In genomic region chr12:110935983-110936620, GRCm38 (mm10) we compare ENCODE assay signal across 9 mouse cellular contexts. TPM values are rescaled to one million over a fixed set of nuclear protein-coding genes. Genes with fewer than 3 reads are reported as not detected.
A peak's percentile ranks its signal among the peaks of the same experiment; 100 is the strongest.
DNase-seq lines count a peak whose midpoint lies in the region; ATAC-seq and TF ChIP-seq lines count a peak whose summit lies in the region.
"Had no signal": no experiment of that assay in that cellular context is flagged by ENCODE, and none has a peak within 500 bp of the region (broad histone marks: within the 10 kb centered on the region; RNA-seq: fewer than 3 reads in every experiment).

No protein-coding gene starts in this region.

- peak; percentile 53 for TF ChIP-seq CTCF in E14TG2a.4 (conservative IDR thresholded peaks at IDR 0.05; ENCODE audit: low read length)
- TF ChIP-seq CTCF in testis, adult 2 months (IDR thresholded peaks at IDR 0.05; ENCODE audit: control insufficient read depth, insufficient read depth, insufficient replicate concordance, low read depth, low read length) = peak; percentile 66; the same call in 1 of the 2 replicates

- H3K9me3 ChIP-seq in E14TG2a.4 (ENCODE audit: low read length) = no peaks in the 10 kb centered on the region
- H3K9me3 ChIP-seq in forebrain, embryonic 11.5 days (ENCODE audit: control insufficient read depth, low read length) = no peaks in the 10 kb centered on the region
- H3K9me3 ChIP-seq in heart, embryonic 15.5 days (replicated peaks) = no peaks in the 10 kb centered on the region
- H3K9me3 ChIP-seq in liver, embryonic 12.5 days (replicated peaks) = no peaks in the 10 kb centered on the region
- no peaks in the 10 kb centered on the region for H3K9me3 ChIP-seq in neural tube, embryonic 14.5 days (ENCODE audit: control insufficient read depth, low read length)

- peak; percentile 65 for DNase-seq in c-Kit-positive CD71-negative TER-119-negative erythroid progenitor cells, embryonic 14.5 days (ENCODE audit: low read depth)
- DNase-seq in forebrain, embryonic 11.5 days (ENCODE audit: low spot score) = peak; percentile 84
- peak; percentile 88 for DNase-seq in kidney, postnatal 14 days

- H3K27ac ChIP-seq in forebrain, embryonic 11.5 days (ENCODE audit: low read depth, low read length) = no peak overlapping the region
- H3K27ac ChIP-seq in heart, embryonic 15.5 days = no peak overlapping the region
- H3K27ac ChIP-seq in liver, embryonic 12.5 days = no peak overlapping the region
- H3K27ac ChIP-seq in neural tube, embryonic 14.5 days (ENCODE audit: low read depth, low read length) = no peak overlapping the region
- no peak overlapping the region for H3K27ac ChIP-seq in testis, adult 2 months (ENCODE audit: control insufficient read depth, insufficient read depth, low read depth, low read length)

- WGBS in forebrain, embryonic 11.5 days = 64% methylated on average over 9 of the region's 9 CpGs
- WGBS in heart, embryonic 15.5 days = 58% methylated on average over 9 of the region's 9 CpGs
- 61% methylated on average over 9 of the region's 9 CpGs for WGBS in liver, embryonic 12.5 days (ENCODE audit: insufficient replicate concordance)
- whole genome bisulfite sequencing in neural tube, embryonic 14.5 days = 63% methylated on average over 9 of the region's 9 CpGs

- peak; percentile 83 for ATAC-seq in forebrain, embryonic 11.5 days (replicated peaks; ENCODE audit: low FRiP score)
- ATAC-seq in heart, embryonic 15.5 days (replicated peaks; ENCODE audit: insufficient number of reproducible peaks, insufficient read depth, low FRiP score, low read depth) = peak; percentile 76
- peak; percentile 86 for ATAC-seq in liver, embryonic 12.5 days
- ATAC-seq in neural tube, embryonic 14.5 days (ENCODE audit: low read depth) = peak; percentile 79

- no peaks in the 10 kb centered on the region for H3K4me1 ChIP-seq in E14TG2a.4 (replicated peaks; ENCODE audit: low read depth, low read length)
- H3K4me1 ChIP-seq in forebrain, embryonic 11.5 days (replicated peaks; ENCODE audit: control insufficient read depth, insufficient read depth, low read length) = no peaks in the 10 kb centered on the region
- H3K4me1 ChIP-seq in heart, embryonic 15.5 days (replicated peaks) = no peaks in the 10 kb centered on the region
- H3K4me1 ChIP-seq in liver, embryonic 12.5 days = peaks cover 14% of the 10 kb centered on the region
- H3K4me1 ChIP-seq in neural tube, embryonic 14.5 days (ENCODE audit: control insufficient read depth, insufficient read depth, low read length) = no peaks in the 10 kb centered on the region; the same call in 1 of the 2 replicates
- no peaks in the 10 kb centered on the region for H3K4me1 ChIP-seq in testis, adult 2 months (ENCODE audit: control insufficient read depth, insufficient read depth, low read length)

- H3K4me3 ChIP-seq in E14TG2a.4 (replicated peaks; ENCODE audit: low read length) = no peak overlapping the region
- H3K4me3 ChIP-seq in forebrain, embryonic 11.5 days (ENCODE audit: low read depth, low read length) = no peak overlapping the region
- no peak overlapping the region for H3K4me3 ChIP-seq in heart, embryonic 15.5 days
- no peak overlapping the region for H3K4me3 ChIP-seq in liver, embryonic 12.5 days
- H3K4me3 ChIP-seq in neural tube, embryonic 14.5 days (ENCODE audit: low read depth, low read length) = no peak overlapping the region
- H3K4me3 ChIP-seq in testis, adult 2 months (ENCODE audit: control insufficient read depth, low read depth, low read length) = no peak overlapping the region
- H3K4me3 ChIP-seq: megakaryocyte, embryonic 14.5 days had no signal

- no peak overlapping the region for H3K9ac ChIP-seq in forebrain, embryonic 11.5 days (ENCODE audit: low read length)
- H3K9ac ChIP-seq in heart, embryonic 15.5 days = no peak overlapping the region
- H3K9ac ChIP-seq in liver, embryonic 12.5 days = no peak overlapping the region
- H3K9ac ChIP-seq in neural tube, embryonic 14.5 days (replicated peaks; ENCODE audit: low read depth, low read length) = no peak overlapping the region

- H3K36me3 ChIP-seq in E14TG2a.4 (ENCODE audit: insufficient read depth, low read length) = peaks cover 55% of the 10 kb centered on the region
- peaks cover 5% of the 10 kb centered on the region; the same call in 1 of the 2 replicates for H3K36me3 ChIP-seq in forebrain, embryonic 11.5 days (ENCODE audit: control insufficient read depth, insufficient read depth, low read length)
- H3K36me3 ChIP-seq in heart, embryonic 15.5 days = peaks cover 19% of the 10 kb centered on the region
- H3K36me3 ChIP-seq in liver, embryonic 12.5 days = peaks cover 58% of the 10 kb centered on the region
- H3K36me3 ChIP-seq in neural tube, embryonic 14.5 days (ENCODE audit: control insufficient read depth, insufficient read depth, low read length) = peaks cover 18% of the 10 kb centered on the region
- H3K36me3 ChIP-seq in testis, adult 2 months (ENCODE audit: control insufficient read depth, insufficient read depth, low read length) = peaks cover 6% of the 10 kb centered on the region

- no peak for TF ChIP-seq POLR2A in testis, adult 2 months (IDR thresholded peaks at IDR 0.05; ENCODE audit: control insufficient read depth, low read depth, low read length)

- no peak overlapping the region for H3K4me2 ChIP-seq in forebrain, embryonic 11.5 days (ENCODE audit: low read depth, low read length, severe bottlenecking)
- H3K4me2 ChIP-seq in heart, embryonic 15.5 days = no peak overlapping the region
- H3K4me2 ChIP-seq in liver, embryonic 12.5 days = no peak overlapping the region
- no peak overlapping the region for H3K4me2 ChIP-seq in neural tube, embryonic 14.5 days (ENCODE audit: low read depth, low read length)

- no peaks in the 10 kb centered on the region for H3K27me3 ChIP-seq in E14TG2a.4 (ENCODE audit: insufficient read depth, low read length)
- no peaks in the 10 kb centered on the region for H3K27me3 ChIP-seq in forebrain, embryonic 11.5 days (ENCODE audit: control insufficient read depth, insufficient read depth, low read length)
- no peaks in the 10 kb centered on the region for H3K27me3 ChIP-seq in heart, embryonic 15.5 days
- H3K27me3 ChIP-seq in liver, embryonic 12.5 days (replicated peaks) = no peaks in the 10 kb centered on the region
- H3K27me3 ChIP-seq in neural tube, embryonic 14.5 days (ENCODE audit: control insufficient read depth, insufficient read depth, low read length) = no peaks in the 10 kb centered on the region
- no peaks in the 10 kb centered on the region for H3K27me3 ChIP-seq in testis, adult 2 months (ENCODE audit: control insufficient read depth, insufficient read depth, low read length)
- H3K27me3 ChIP-seq: megakaryocyte, embryonic 14.5 days had no signal

RNA-seq across cellular contexts. Expression of gene Ankrd9, which starts 42.7 kb away (rescaled TPM):
- 16.9 and 18.9 TPM in 2 replicates for polyA plus RNA-seq in forebrain, embryonic 11.5 days (2014; fragmentation: Nextera tagmentation; extraction: Ambion mirVana)
- polyA plus RNA-seq in heart, embryonic 15.5 days (2015; fragmentation: Nextera tagmentation; extraction: Ambion mirVana) = 15.4 and 18.0 TPM in 2 replicates
- 62.2 TPM in 2 replicates for polyA plus RNA-seq in liver, embryonic 12.5 days (2016; fragmentation: Nextera tagmentation; extraction: Ambion mirVana)
- polyA plus RNA-seq in neural tube, embryonic 14.5 days (2014; fragmentation: Nextera tagmentation; extraction: Ambion mirVana) = 8.5 and 10.8 TPM in 2 replicates
- polyA plus RNA-seq in testis, adult 2 months (2012; rRNA removed) = 157 and 171 TPM in 2 replicates

RNA-seq across cellular contexts. Expression of gene Tecpr2, which starts 47.0 kb away (rescaled TPM):
- polyA plus RNA-seq in forebrain, embryonic 11.5 days (2014; fragmentation: Nextera tagmentation; extraction: Ambion mirVana) = 6.0 and 6.6 TPM in 2 replicates
- polyA plus RNA-seq in heart, embryonic 15.5 days (2015; fragmentation: Nextera tagmentation; extraction: Ambion mirVana) = 2.0 and 3.2 TPM in 2 replicates
- 3.4 and 3.6 TPM in 2 replicates for polyA plus RNA-seq in liver, embryonic 12.5 days (2016; fragmentation: Nextera tagmentation; extraction: Ambion mirVana)
- polyA plus RNA-seq in neural tube, embryonic 14.5 days (2014; fragmentation: Nextera tagmentation; extraction: Ambion mirVana) = 7.2 and 7.7 TPM in 2 replicates
- 7.1 and 7.4 TPM in 2 replicates for polyA plus RNA-seq in testis, adult 2 months (2012; rRNA removed)

RNA-seq across cellular contexts. Expression of gene Cinp, which starts 47.2 kb away (rescaled TPM):
- polyA plus RNA-seq in forebrain, embryonic 11.5 days (2014; fragmentation: Nextera tagmentation; extraction: Ambion mirVana) = 92.7 and 96.0 TPM in 2 replicates
- 55.2 and 64.2 TPM in 2 replicates for polyA plus RNA-seq in heart, embryonic 15.5 days (2015; fragmentation: Nextera tagmentation; extraction: Ambion mirVana)
- polyA plus RNA-seq in liver, embryonic 12.5 days (2016; fragmentation: Nextera tagmentation; extraction: Ambion mirVana) = 99.0 and 103 TPM in 2 replicates
- polyA plus RNA-seq in neural tube, embryonic 14.5 days (2014; fragmentation: Nextera tagmentation; extraction: Ambion mirVana) = 79.0 and 97.5 TPM in 2 replicates
- polyA plus RNA-seq in testis, adult 2 months (2012; rRNA removed) = 13.4 and 13.6 TPM in 2 replicates
